Mouse (Mus musculus) megakaryocyte, embryonic 14.5 days (primary cell): ENCODE measurements at regions not wholly inside any gene's neighbourhood (a gene's known extent, or its start where the extent isn't known, plus 50 kb on each side); places are given as distances from the start of the nearest gene placed in this dataset.

ENCODE experiments used
- FLI1 ChIP-seq: IDR thresholded peaks from 2 replicates; pipeline ENCODE4 v1.6.1; 2012; ENCODE audit warnings: low read length, inconsistent platforms, mixed read lengths
- GATA1 ChIP-seq: IDR thresholded peaks from 3 replicates; pipeline ENCODE4 v1.6.1; 2012; ENCODE audit warnings: mixed read lengths, low read length, inconsistent platforms, borderline replicate concordance

DNA sequence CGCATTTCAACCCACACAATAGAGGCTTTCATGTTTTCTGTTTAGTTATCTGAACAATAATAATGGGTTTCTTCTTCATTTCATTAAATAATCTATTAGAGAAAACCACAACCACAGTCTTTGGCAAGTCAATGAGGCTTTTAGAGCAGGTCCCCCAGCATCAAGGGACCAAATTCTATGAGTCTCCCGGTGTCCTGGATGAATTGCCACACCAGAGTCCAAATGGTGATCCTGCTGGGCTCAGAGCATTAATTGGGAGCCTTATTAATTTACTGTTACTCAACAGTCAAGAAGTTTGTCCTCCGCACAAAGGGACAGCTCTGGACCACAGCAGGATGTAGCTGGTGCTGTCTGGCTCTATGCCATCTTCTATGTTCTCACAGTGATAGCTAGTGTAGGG is 52.5 kb upstream of the Mtpn start:
- TF ChIP-seq FLI1 (no peak), GATA1 (no peak)
